Mouse (Mus musculus) stomach, postnatal 0 days (tissue): Measurements from ENCODE around the gene Ttc29.

Experiments used
- CTCF ChIP-seq: IDR thresholded peaks from 2 replicates; pipeline ENCODE4 v1.5.1; 2016; ENCODE audit warnings: antibody characterized with exemption, low read depth, mild to moderate bottlenecking, moderate library complexity
- EP300 ChIP-seq: optimal IDR thresholded peaks from 2 replicates; pipeline ENCODE3; 2016; ENCODE audit warnings: antibody characterized with exemption

DNA sequence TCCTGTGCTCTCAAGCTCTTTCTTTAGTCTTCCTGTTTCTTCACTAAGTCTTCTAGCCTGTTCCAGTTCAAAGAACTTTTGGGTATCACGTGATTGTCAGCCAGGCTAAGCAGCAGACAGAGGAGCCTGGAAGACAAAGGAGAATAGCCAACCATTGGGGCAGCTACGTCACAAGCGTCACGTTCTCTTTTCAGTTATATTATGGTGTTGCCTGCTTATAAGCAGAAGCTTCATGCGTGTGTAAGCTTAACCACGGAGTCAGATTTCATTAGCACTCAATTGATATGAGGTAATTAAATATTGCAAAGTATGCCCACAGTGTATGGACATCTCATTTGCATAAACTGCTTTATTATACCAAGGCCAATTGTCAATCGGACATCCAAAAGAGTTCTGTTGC is 30.4 kb upstream of the Ttc29 start:
- TF ChIP-seq CTCF (no peak), EP300 (no peak)
